Mouse (Mus musculus) liver, embryonic 16.5 days (tissue): ENCODE data around the gene Pglyrp3. TPM values are rescaled to one million over a fixed set of nuclear protein-coding genes. Genes with fewer than 3 reads are reported as not detected.
"Not testable (repeated sequence)": the region's sequence is repeated elsewhere in the genome, so short reads cannot be mapped to it uniquely, and the experiment has no call there.

ENCODE experiments used
- ATAC-seq: fragments of 200-750 bp; cut with Nextera tagmentation; 2 replicates; pipeline ENCODE4 v1.8.0; 2017; ENCODE audit warnings: low read depth, mild to moderate bottlenecking, moderate number of reproducible peaks, moderate library complexity
- H3K27ac ChIP-seq: fragments of 300-500 bp; sonication (generic); 2 replicates; pipeline ENCODE4 v1.5.1; 2014; ENCODE audit warnings: mild to moderate bottlenecking, low read length
- H3K27me3 ChIP-seq: fragments of 300-500 bp; sonication (generic); 2 replicates; pipeline ENCODE4 v1.6.1; 2014; ENCODE audit warnings: low read depth, low read length, mixed read lengths; ENCODE audit not compliant: control insufficient read depth, insufficient read depth
- H3K36me3 ChIP-seq: fragments of 300-500 bp; sonication (generic); 2 replicates; pipeline ENCODE4 v1.6.1; 2014; ENCODE audit warnings: mild to moderate bottlenecking; ENCODE audit not compliant: control insufficient read depth, insufficient read depth
- H3K4me1 ChIP-seq: fragments of 300-500 bp; sonication (generic); 2 replicates; pipeline ENCODE4 v1.6.1; 2014; ENCODE audit warnings: low read depth, low read length, mixed read lengths; ENCODE audit not compliant: control insufficient read depth
- H3K4me2 ChIP-seq: fragments of 300-500 bp; sonication (generic); 2 replicates; pipeline ENCODE4 v1.6.1; 2014; ENCODE audit warnings: low read depth, low read length, mixed read lengths
- H3K4me3 ChIP-seq: fragments of 300-500 bp; sonication (generic); 2 replicates; pipeline ENCODE4 v1.5.1; 2014; ENCODE audit warnings: low read depth, mild to moderate bottlenecking, low read length
- H3K9ac ChIP-seq: fragments of 300-500 bp; sonication (generic); 2 replicates; pipeline ENCODE4 v1.6.1; 2014; ENCODE audit warnings: low read depth, low read length
- H3K9me3 ChIP-seq: fragments of 300-500 bp; sonication (generic); replicated peaks from 2 replicates; pipeline ENCODE4 v1.6.1; 2016; ENCODE audit warnings: low read length; ENCODE audit not compliant: control insufficient read depth
- WGBS: fragments of 180-500 bp; shearing (Covaris S2); extraction: QIAGEN DNeasy Blood & Tissue Kit; methylation state at CpG from one replicate; pipeline ENCODE4 v1.1.7; 2014; ENCODE audit not compliant: insufficient replicate concordance; 5-methylcytosine and 5-hydroxymethylcytosine counted together
- polyA plus RNA-seq: library from polyadenylated mRNA; unstranded; fragments of >200 nt; fragmentation: Nextera tagmentation; extraction: Ambion mirVana; gene quantifications from 2 replicates; pipeline ENCODE4 v1.2.1, GENCODE M21; 2015

Pglyrp3 gene
- polyA plus RNA-seq = not detected in 2 replicates

DNA sequence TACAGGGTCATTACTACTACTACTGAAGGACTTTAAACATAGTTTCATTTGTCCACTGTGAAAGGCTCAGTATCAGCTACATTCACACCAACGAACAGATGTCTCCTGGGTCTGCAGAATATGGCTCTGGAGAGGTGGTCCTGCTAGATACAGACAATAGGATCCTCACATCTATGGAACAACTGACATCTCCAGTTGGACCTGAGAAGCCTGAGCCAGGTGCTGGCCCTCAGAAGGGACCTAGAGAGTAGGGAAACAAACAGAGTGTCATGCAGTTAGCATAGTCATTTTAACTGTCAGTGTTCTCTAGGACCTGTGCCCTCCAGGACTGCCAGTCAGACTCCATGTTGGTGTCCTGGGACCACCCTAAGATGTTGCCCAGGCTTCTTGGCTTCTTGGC lies at the start of gene Pglyrp3:
Gene Pglyrp3 (plus strand): TSS at position 301 of the 400 bp plus-strand sequence.
- WGBS = 50% methylated on average over 1 of the region's 1 CpGs
- Histone ChIP-seq H3K9ac (no peak within 1 kb of the TSS), H3K4me1 (no peaks in the 10 kb centered on the region), H3K9me3 (no peaks in the 10 kb centered on the region), H3K27me3 (no peaks in the 10 kb centered on the region), H3K4me3 (no peak within 1 kb of the TSS), H3K36me3 (no peaks in the 10 kb centered on the region), H3K4me2 (no peak within 1 kb of the TSS), H3K27ac (no peak within 1 kb of the TSS)
- no peak for ATAC-seq

DNA sequence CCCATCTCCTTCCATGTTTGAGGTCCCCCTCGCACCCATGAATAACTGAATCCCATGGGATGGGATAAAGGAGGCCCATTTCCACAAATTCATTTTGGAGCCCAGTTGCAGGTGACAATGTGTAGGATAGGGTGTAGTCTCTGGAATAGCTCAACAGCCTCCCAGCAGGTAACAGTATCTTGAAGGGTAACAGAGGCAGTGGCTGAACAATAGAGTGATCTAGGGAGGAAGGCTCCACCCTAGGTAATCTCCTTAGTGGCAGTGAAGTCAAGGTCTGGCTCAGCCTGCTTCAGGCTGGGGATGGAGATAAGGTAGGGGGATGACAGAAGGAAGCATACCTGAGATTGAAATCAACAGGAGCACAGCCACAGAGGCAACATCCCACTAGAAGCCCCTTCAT lies 3.4 kb upstream of the Pglyrp3 start:
- Histone ChIP-seq H3K9me3 (no peaks in the 10 kb centered on the region), H3K27me3 (no peaks in the 10 kb centered on the region), H3K4me3 (no peak overlapping the region), H3K27ac (no peak overlapping the region), H3K9ac (no peak overlapping the region), H3K4me1 (no peaks in the 10 kb centered on the region), H3K4me2 (no peak overlapping the region), H3K36me3 (no peaks in the 10 kb centered on the region)
- no peak for ATAC-seq
- WGBS = 56% methylated on average over 1 of the region's 1 CpGs

DNA sequence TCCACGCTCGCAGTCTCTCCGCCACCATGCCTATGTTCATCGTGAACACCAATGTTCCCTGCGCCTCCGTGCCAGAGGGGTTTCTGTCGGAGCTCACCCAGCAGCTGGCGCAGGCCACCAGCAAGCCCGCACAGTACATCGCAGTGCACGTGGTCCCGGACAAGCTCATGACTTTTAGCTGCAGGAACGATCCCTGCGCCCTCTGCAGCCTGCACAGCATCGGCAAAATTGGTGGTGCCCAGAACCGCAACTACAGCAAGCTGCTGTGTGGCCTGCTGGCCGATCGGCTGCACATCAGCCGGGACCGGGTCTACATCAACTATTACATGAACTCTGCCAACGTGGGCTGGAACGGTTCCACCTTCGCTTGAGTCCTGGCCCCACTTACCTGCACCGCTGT lies 10.2 kb downstream of the Pglyrp3 start:
- H3K27ac ChIP-seq, H3K4me2 ChIP-seq, H3K9me3 ChIP-seq, H3K9ac ChIP-seq, H3K4me3 ChIP-seq, ATAC-seq, H3K36me3 ChIP-seq, H3K4me1 ChIP-seq, H3K27me3 ChIP-seq: not testable (repeated sequence)
- 52% methylated on average over 24 of the region's 24 CpGs for WGBS

GRCm38 (mm10) chr3:92033203-92033602 lies 18.8 kb downstream of the Pglyrp3 start:
- WGBS = 38% methylated on average over 2 of the region's 2 CpGs
- Histone ChIP-seq H3K9ac (no peak overlapping the region), H3K27ac (no peak overlapping the region), H3K36me3 (no peaks in the 10 kb centered on the region), H3K27me3 (no peaks in the 10 kb centered on the region), H3K4me3 (no peak overlapping the region), H3K4me2 (no peak overlapping the region), H3K4me1 (no peaks in the 10 kb centered on the region), H3K9me3 (no peaks in the 10 kb centered on the region)
- ATAC-seq = no peak

DNA sequence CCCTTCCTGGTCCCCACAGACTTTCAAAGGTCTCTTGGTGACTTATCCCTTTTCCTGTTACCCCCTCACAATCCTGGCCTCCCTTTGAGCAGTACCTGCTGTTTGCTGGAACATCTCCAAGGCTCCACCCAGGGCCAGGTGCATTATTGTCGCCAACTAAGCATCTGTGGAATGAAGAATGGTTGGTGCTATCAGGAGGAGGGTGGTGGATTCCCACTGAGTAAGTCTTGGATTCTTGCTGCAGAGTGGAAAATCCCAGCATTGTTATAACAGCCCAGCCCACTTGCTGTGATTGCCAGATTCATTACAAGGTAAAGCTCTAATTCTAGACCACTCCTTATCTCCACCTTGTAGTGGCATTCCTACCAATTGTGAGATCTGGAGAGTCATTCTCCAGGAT lies 19.5 kb downstream of the Pglyrp3 start:
- Histone ChIP-seq H3K4me1 (no peaks in the 10 kb centered on the region), H3K4me2 (no peak overlapping the region), H3K27me3 (no peaks in the 10 kb centered on the region), H3K4me3 (no peak overlapping the region), H3K9me3 (no peaks in the 10 kb centered on the region), H3K27ac (no peak overlapping the region), H3K9ac (no peak overlapping the region), H3K36me3 (no peaks in the 10 kb centered on the region)
- ATAC-seq = no peak
- WGBS = 34% methylated on average over 1 of the region's 1 CpGs

DNA sequence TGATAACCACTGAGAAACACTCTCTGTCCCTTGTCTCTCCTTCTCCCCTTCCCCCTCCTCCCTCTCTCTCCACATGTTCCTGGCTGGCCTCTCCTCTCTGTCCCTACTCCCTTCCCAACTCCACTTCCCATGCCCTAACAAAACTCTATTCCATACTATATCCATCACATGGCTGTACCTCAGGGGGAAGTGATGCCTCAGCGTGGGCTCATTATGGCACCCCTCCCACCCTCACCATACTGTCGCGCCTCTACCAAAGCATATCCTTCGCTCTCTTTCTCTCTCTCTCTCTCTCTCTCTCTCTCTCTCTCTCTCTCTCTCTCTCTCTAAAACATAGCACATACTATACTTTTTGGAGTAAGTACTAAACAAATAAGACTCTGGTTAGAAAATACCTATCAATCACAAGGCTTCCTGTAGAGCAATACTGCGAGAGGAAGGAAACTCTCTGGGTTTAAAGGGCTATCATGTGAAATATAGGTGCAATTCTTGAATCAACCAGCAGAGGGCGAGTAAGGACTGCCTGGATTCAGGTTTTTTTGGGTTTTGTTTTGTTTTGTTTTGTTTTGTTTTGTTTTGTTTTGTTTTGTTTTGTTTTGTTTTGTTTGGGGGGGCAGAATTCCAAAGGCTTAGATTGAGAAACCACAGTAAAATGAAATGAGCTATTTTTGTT lies 36.1 kb downstream of the Pglyrp3 start:
- no peak for ATAC-seq
- Histone ChIP-seq H3K9me3 (no peaks in the 10 kb centered on the region), H3K36me3 (no peaks in the 10 kb centered on the region), H3K27me3 (no peaks in the 10 kb centered on the region), H3K4me3 (no peak overlapping the region), H3K27ac (no peak overlapping the region), H3K4me1 (no peaks in the 10 kb centered on the region), H3K9ac (no peak overlapping the region), H3K4me2 (no peak overlapping the region)
- WGBS = 38% methylated on average over 6 of the region's 6 CpGs

DNA sequence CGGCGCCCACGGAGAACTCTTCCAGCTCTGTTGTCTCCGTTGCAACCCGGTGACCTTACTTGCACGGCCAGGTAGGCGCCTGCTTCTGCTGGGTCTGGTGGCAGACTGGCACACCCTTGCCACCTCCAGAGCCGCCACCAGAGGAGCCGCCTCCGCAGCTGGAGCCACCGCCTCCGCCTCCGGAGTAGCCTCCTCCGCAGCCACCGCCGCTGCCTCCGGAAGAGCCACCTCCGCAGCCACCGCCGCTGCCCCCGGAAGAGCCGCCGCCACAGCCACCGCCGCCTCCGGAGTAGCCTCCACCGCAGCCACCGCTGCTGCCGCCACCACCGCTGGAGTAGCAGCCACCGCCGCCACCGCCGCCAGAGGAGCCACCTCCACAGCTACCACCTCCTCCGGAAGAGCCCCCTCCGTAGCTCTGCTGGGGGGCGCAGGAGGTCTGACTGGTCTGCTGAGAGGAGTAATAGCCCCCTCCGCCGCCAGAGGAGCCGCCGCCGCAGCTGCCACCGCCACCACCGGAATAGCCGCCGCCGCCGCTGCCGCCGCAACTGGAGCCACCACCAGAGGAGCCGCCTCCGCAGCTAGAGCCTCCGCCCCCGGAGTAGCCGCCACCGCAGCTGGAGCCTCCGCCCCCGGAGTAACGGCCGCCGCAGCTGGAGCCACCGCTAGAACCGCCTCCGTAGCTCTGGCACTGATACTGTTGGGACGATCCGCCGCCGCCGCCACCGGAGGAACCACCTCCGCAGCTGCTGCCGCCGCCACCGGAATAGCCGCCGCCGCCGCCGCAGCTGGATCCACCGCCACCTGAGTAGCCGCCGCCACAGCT lies 66.3 kb downstream of the Pglyrp3 start:
- ATAC-seq = peak; percentile 67
- under 1% methylated on average over 75 of the region's 82 CpGs for WGBS
- Histone ChIP-seq H3K4me1 (no peaks in the 10 kb centered on the region), H3K36me3 (no peaks in the 10 kb centered on the region), H3K27me3 (peaks cover 51% of the 10 kb centered on the region), H3K27ac (no peak overlapping the region), H3K9ac (peak overlapping the region; percentile 28; the same call in 1 of the 2 replicates), H3K4me3 (peak overlapping the region; percentile 60), H3K9me3 (no peaks in the 10 kb centered on the region), H3K4me2 (peak overlapping the region; percentile 74)
